ENCODE assay signal across 12 mouse cellular contexts in the genomic region with DNA sequence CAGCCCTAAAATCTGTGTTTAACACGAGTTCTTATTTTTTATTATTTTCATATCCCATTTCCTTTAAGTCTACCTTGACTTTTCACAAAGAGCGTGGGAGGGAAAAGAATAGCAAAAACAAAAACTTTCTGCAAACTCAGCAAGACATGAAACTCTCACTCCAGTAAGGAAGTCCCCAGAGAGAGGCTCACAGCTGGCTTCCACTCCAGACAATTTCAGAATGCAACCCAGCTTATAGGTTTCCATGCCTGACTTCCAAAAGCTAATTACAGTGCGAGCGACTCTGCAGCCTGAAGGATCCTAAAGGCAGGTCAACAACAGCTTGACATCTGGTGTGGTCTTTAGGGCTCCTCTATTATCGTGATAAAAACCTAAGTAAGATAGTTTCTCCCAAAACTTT.
A peak's percentile ranks its signal among the peaks of the same experiment; 100 is the strongest.
DNase-seq lines count a peak whose midpoint lies in the region; ATAC-seq lines count a peak whose summit lies in the region.
"Had no signal": no experiment of that assay in that cellular context is flagged by ENCODE, and none has a peak within 500 bp of the region (broad histone marks: within the 10 kb centered on the region; RNA-seq: fewer than 3 reads in every experiment).

No protein-coding gene starts in this region.

- peaks cover 7% of the 10 kb centered on the region; the same call in 1 of the 2 replicates for H3K36me3 ChIP-seq in heart, embryonic 10.5 days
- H3K36me3 ChIP-seq in heart, embryonic 11.5 days (ENCODE audit: control insufficient read depth, insufficient read depth, low read length), result peaks cover 4% of the 10 kb centered on the region; the same call in 1 of the 2 replicates
- H3K36me3 ChIP-seq in intestine, embryonic 16.5 days (ENCODE audit: control insufficient read depth, insufficient read depth, low read length), result no peaks in the 10 kb centered on the region

- H3K4me1 ChIP-seq in heart, embryonic 10.5 days, result no peaks in the 10 kb centered on the region; the same call in 1 of the 2 replicates
- peaks cover 4% of the 10 kb centered on the region for H3K4me1 ChIP-seq in heart, embryonic 11.5 days (ENCODE audit: control insufficient read depth, insufficient read depth, low read length)
- no peaks in the 10 kb centered on the region; the same call in 1 of the 2 replicates for H3K4me1 ChIP-seq in intestine, embryonic 16.5 days (ENCODE audit: control insufficient read depth, insufficient read depth, low read length)

- H3K27me3 ChIP-seq in heart, embryonic 10.5 days (ENCODE audit: insufficient read depth, poor library complexity, severe bottlenecking), result no peaks in the 10 kb centered on the region
- no peaks in the 10 kb centered on the region for H3K27me3 ChIP-seq in heart, embryonic 11.5 days (ENCODE audit: control insufficient read depth, insufficient read depth, low read length)
- H3K27me3 ChIP-seq in intestine, embryonic 16.5 days (replicated peaks; ENCODE audit: control insufficient read depth, insufficient read depth, low read length), result no peaks in the 10 kb centered on the region
- H3K27me3 ChIP-seq: Patski had no signal

- H3K4me3 ChIP-seq in heart, embryonic 10.5 days, result no peak overlapping the region
- H3K4me3 ChIP-seq in heart, embryonic 11.5 days (ENCODE audit: low read depth, low read length), result no peak overlapping the region
- H3K4me3 ChIP-seq in intestine, embryonic 16.5 days (ENCODE audit: low read length), result no peak overlapping the region

- no peak for ATAC-seq in heart, embryonic 11.5 days (replicated peaks; ENCODE audit: insufficient number of reproducible peaks, low FRiP score, low TSS enrichment)
- ATAC-seq in intestine, embryonic 16.5 days, result peak; percentile 28; the same call in 1 of the 2 replicates
- ATAC-seq: Patski had no signal

- H3K9me3 ChIP-seq in heart, embryonic 10.5 days, result no peaks in the 10 kb centered on the region
- no peaks in the 10 kb centered on the region for H3K9me3 ChIP-seq in heart, embryonic 11.5 days (replicated peaks; ENCODE audit: control insufficient read depth, low read length)
- no peaks in the 10 kb centered on the region for H3K9me3 ChIP-seq in intestine, embryonic 16.5 days (ENCODE audit: control insufficient read depth, low read length)

- H3K4me2 ChIP-seq in heart, embryonic 11.5 days, result no peak overlapping the region
- no peak overlapping the region for H3K4me2 ChIP-seq in intestine, embryonic 16.5 days (ENCODE audit: low read depth, low read length)

- no peak overlapping the region for H3K9ac ChIP-seq in heart, embryonic 11.5 days (ENCODE audit: low read depth, low read length)
- H3K9ac ChIP-seq in intestine, embryonic 16.5 days (ENCODE audit: low read depth, low read length), result no peak overlapping the region

- 71% methylated on average over 5 of the region's 5 CpGs for WGBS in heart, embryonic 10.5 days
- WGBS in heart, embryonic 11.5 days (ENCODE audit: insufficient replicate concordance), result 67% methylated on average over 5 of the region's 5 CpGs
- WGBS in intestine, embryonic 16.5 days, result 44% methylated on average over 5 of the region's 5 CpGs

- H3K27ac ChIP-seq in heart, embryonic 10.5 days, result peak overlapping the region; percentile 42; the same call in 1 of the 2 replicates
- H3K27ac ChIP-seq in heart, embryonic 11.5 days (ENCODE audit: low read depth, low read length), result no peak overlapping the region
- peak overlapping the region; percentile 79 for H3K27ac ChIP-seq in intestine, embryonic 16.5 days (ENCODE audit: low read length)

- no peak for DNase-seq in heart, embryonic 10.5 days (ENCODE audit: low spot score)
- DNase-seq in kidney, postnatal 4 days, result peak; percentile 31 to 41
- DNase-seq in kidney, adult 9 months, result no peak
- peak; percentile 37 for DNase-seq in adipocyte (ENCODE audit: low spot score)
- DNase-seq in cerebellum, postnatal 36 days, result no peak
- no peak for DNase-seq in spleen, adult 12 weeks (ENCODE audit: low spot score)
- DNase-seq: adrenal gland, postnatal 14 days; cerebellum, adult 11-12 months; right cerebral cortex, postnatal 4 days had no signal

Comparison
In these comparisons a context has a peak if more than half of its experiments do, and no peak if none do; other contexts are left out.
1. DNase-seq: peak in kidney, postnatal 4 days (2 of 2) and adipocyte (single experiment); none in heart, embryonic 10.5 days (single experiment), kidney, adult 9 months (single experiment), cerebellum, postnatal 36 days (0 of 2) and spleen, adult 12 weeks (single experiment).